Mouse (Mus musculus) midbrain, embryonic 14.5 days (tissue): ENCODE results near the gene Tbc1d4. TPM values are rescaled to one million over a fixed set of nuclear protein-coding genes. Genes with fewer than 3 reads are reported as not detected.
"Not testable (repeated sequence)": the region's sequence is repeated elsewhere in the genome, so short reads cannot be mapped to it uniquely, and the experiment has no call there.

ENCODE experiments used
- ATAC-seq: fragments of 200-750 bp; cut with Nextera tagmentation; 2 replicates; pipeline ENCODE4 v1.8.0; 2017; ENCODE audit warnings: moderate number of reproducible peaks, moderate library complexity; ENCODE audit not compliant: low FRiP score, low TSS enrichment
- DNase-seq: peaks from one replicate; pipeline ENCODE4 v3.0.0-alpha.2; 2015
- H3K27ac ChIP-seq: fragments of 300-500 bp; sonication (generic); replicated peaks from 2 replicates; pipeline ENCODE4 v1.5.1; 2014; ENCODE audit warnings: mild to moderate bottlenecking, low read depth, low read length, moderate library complexity
- H3K27me3 ChIP-seq: fragments of 300-500 bp; sonication (generic); 2 replicates; pipeline ENCODE4 v1.6.1; 2014; ENCODE audit warnings: low read length, control low read depth, mixed read lengths; ENCODE audit not compliant: control insufficient read depth, insufficient read depth
- H3K36me3 ChIP-seq: fragments of 300-500 bp; sonication (generic); 2 replicates; pipeline ENCODE4 v1.6.1; 2014; ENCODE audit warnings: low read length, control low read depth; ENCODE audit not compliant: control insufficient read depth, insufficient read depth
- H3K4me1 ChIP-seq: fragments of 300-500 bp; sonication (generic); 2 replicates; pipeline ENCODE4 v1.6.1; 2014; ENCODE audit warnings: mild to moderate bottlenecking, antibody characterized with exemption, low read length, control low read depth; ENCODE audit not compliant: control insufficient read depth, insufficient read depth
- H3K4me2 ChIP-seq: fragments of 300-500 bp; sonication (generic); 2 replicates; pipeline ENCODE4 v1.6.1; 2014; ENCODE audit warnings: mild to moderate bottlenecking, low read length, moderate library complexity
- H3K4me3 ChIP-seq: fragments of 300-500 bp; sonication (generic); replicated peaks from 2 replicates; pipeline ENCODE4 v1.5.1; 2014; ENCODE audit warnings: low read depth, low read length
- H3K9ac ChIP-seq: fragments of 300-500 bp; sonication (generic); replicated peaks from 2 replicates; pipeline ENCODE4 v1.6.1; 2014; ENCODE audit warnings: mild to moderate bottlenecking, low read length, moderate library complexity
- H3K9me3 ChIP-seq: fragments of 300-500 bp; sonication (generic); 2 replicates; pipeline ENCODE4 v1.6.1; 2016; ENCODE audit warnings: low read length, control low read depth, mixed read lengths; ENCODE audit not compliant: control insufficient read depth
- WGBS: fragments of 180-500 bp; shearing (Covaris S2); extraction: QIAGEN DNeasy Blood & Tissue Kit; methylation state at CpG from one replicate; pipeline ENCODE4 v1.1.7; 2014; 5-methylcytosine and 5-hydroxymethylcytosine counted together
- polyA plus RNA-seq: library from polyadenylated mRNA; unstranded; fragments of >200 nt; fragmentation: Nextera tagmentation; extraction: Ambion mirVana; gene quantifications from 2 replicates; pipeline ENCODE4 v1.2.1, GENCODE M21; 2014

Gene Tbc1d4
- polyA plus RNA-seq, 1 experiment from 2014 or later, result 8.9 TPM

- H3K9ac ChIP-seq, result no peak overlapping the region
- ATAC-seq (no peak), DNase-seq (peak; percentile 34)
- no peaks in the 10 kb centered on the region for H3K9me3 ChIP-seq
- H3K4me3 ChIP-seq, result no peak overlapping the region
- no peaks in the 10 kb centered on the region for H3K36me3 ChIP-seq
- no peak overlapping the region for H3K4me2 ChIP-seq
- H3K27me3 ChIP-seq, result peaks cover 4% of the 10 kb centered on the region; the same call in 1 of the 2 replicates
- no peak overlapping the region for H3K27ac ChIP-seq
- H3K4me1 ChIP-seq, result no peaks in the 10 kb centered on the region
- WGBS, result 32% methylated on average over 3 of the region's 3 CpGs
Observed at GRCm38 (mm10) chr14:101602851-101603250, 6.1 kb downstream of the Tbc1d4 start.

GRCm38 (mm10) chr14:101597096-101597715, 11.8 kb downstream of the Tbc1d4 start:
- no peaks in the 10 kb centered on the region for H3K4me1 ChIP-seq
- WGBS, result 89% methylated on average over 12 of the region's 14 CpGs
- ATAC-seq (peak; percentile 24), DNase-seq (no peak)
- H3K9ac ChIP-seq, result no peak overlapping the region
- no peaks in the 10 kb centered on the region for H3K9me3 ChIP-seq
- H3K4me2 ChIP-seq, result no peak overlapping the region
- H3K27me3 ChIP-seq, result no peaks in the 10 kb centered on the region
- H3K36me3 ChIP-seq, result no peaks in the 10 kb centered on the region
- H3K4me3 ChIP-seq, result no peak overlapping the region
- H3K27ac ChIP-seq, result no peak overlapping the region

GRCm38 (mm10) chr14:101596691-101597090, 12.3 kb downstream of the Tbc1d4 start:
- H3K4me2 ChIP-seq, result no peak overlapping the region
- H3K4me1 ChIP-seq, result no peaks in the 10 kb centered on the region
- H3K4me3 ChIP-seq, result no peak overlapping the region
- ATAC-seq (peak; percentile 40; the same call in 1 of the 2 replicates), DNase-seq (no peak)
- H3K27ac ChIP-seq, result no peak overlapping the region
- H3K9ac ChIP-seq, result no peak overlapping the region
- no peaks in the 10 kb centered on the region for H3K27me3 ChIP-seq
- WGBS, result 95% methylated on average over 9 of the region's 9 CpGs
- H3K9me3 ChIP-seq, result no peaks in the 10 kb centered on the region
- no peaks in the 10 kb centered on the region for H3K36me3 ChIP-seq

GRCm38 (mm10) chr14:101595301-101596080, 13.5 kb downstream of the Tbc1d4 start:
- Histone ChIP-seq H3K27ac (no peak overlapping the region), H3K9ac (no peak overlapping the region), H3K36me3 (no peaks in the 10 kb centered on the region), H3K27me3 (no peaks in the 10 kb centered on the region), H3K4me3 (no peak overlapping the region), H3K4me2 (no peak overlapping the region), H3K4me1 (no peaks in the 10 kb centered on the region), H3K9me3 (no peaks in the 10 kb centered on the region)
- no peak for ATAC-seq
- 95% methylated on average over 13 of the region's 13 CpGs for WGBS
- no peak for DNase-seq

GRCm38 (mm10) chr14:101594001-101594400, 15.0 kb downstream of the Tbc1d4 start:
- no peak overlapping the region for H3K27ac ChIP-seq
- WGBS, result 87% methylated on average over 5 of the region's 5 CpGs
- no peaks in the 10 kb centered on the region for H3K9me3 ChIP-seq
- no peak overlapping the region for H3K4me2 ChIP-seq
- DNase-seq (no peak), ATAC-seq (no peak)
- no peaks in the 10 kb centered on the region for H3K27me3 ChIP-seq
- no peak overlapping the region for H3K9ac ChIP-seq
- H3K4me1 ChIP-seq, result no peaks in the 10 kb centered on the region
- H3K4me3 ChIP-seq, result no peak overlapping the region
- no peaks in the 10 kb centered on the region for H3K36me3 ChIP-seq

GRCm38 (mm10) chr14:101593340-101593739, 15.7 kb downstream of the Tbc1d4 start:
- 78% methylated on average over 7 of the region's 7 CpGs for WGBS
- Histone ChIP-seq H3K9ac (no peak overlapping the region), H3K4me3 (no peak overlapping the region), H3K9me3 (no peaks in the 10 kb centered on the region), H3K4me2 (no peak overlapping the region), H3K4me1 (no peaks in the 10 kb centered on the region), H3K36me3 (no peaks in the 10 kb centered on the region), H3K27me3 (no peaks in the 10 kb centered on the region), H3K27ac (no peak overlapping the region)
- no peak for ATAC-seq
- no peak for DNase-seq

GRCm38 (mm10) chr14:101591101-101591500, 17.9 kb downstream of the Tbc1d4 start:
- WGBS, result 14% methylated on average over 5 of the region's 5 CpGs
- no peak overlapping the region for H3K4me3 ChIP-seq
- H3K4me1 ChIP-seq, result no peaks in the 10 kb centered on the region
- peak; percentile 23 for DNase-seq
- H3K27me3 ChIP-seq, result no peaks in the 10 kb centered on the region
- H3K9ac ChIP-seq, result no peak overlapping the region
- H3K36me3 ChIP-seq, result no peaks in the 10 kb centered on the region
- H3K9me3 ChIP-seq, result no peaks in the 10 kb centered on the region
- no peak overlapping the region for H3K27ac ChIP-seq
- no peak overlapping the region for H3K4me2 ChIP-seq
- no peak for ATAC-seq

- DNase-seq, H3K4me2 ChIP-seq, ATAC-seq, H3K9ac ChIP-seq, H3K4me3 ChIP-seq, H3K27me3 ChIP-seq, H3K27ac ChIP-seq, H3K9me3 ChIP-seq, H3K4me1 ChIP-seq, H3K36me3 ChIP-seq: not testable (repeated sequence)
- WGBS, result 86% methylated on average over 2 of the region's 4 CpGs
Observed at GRCm38 (mm10) chr14:101588209-101588991, 20.6 kb downstream of the Tbc1d4 start.
